Mouse (Mus musculus) urinary bladder, postnatal 14 days (tissue): ENCODE results near the gene C87436.

Experiments
- DNase-seq: peaks from one replicate; pipeline ENCODE4 v3.0.0; 2021; ENCODE audit warnings: low spot score

The C87436 gene

DNA sequence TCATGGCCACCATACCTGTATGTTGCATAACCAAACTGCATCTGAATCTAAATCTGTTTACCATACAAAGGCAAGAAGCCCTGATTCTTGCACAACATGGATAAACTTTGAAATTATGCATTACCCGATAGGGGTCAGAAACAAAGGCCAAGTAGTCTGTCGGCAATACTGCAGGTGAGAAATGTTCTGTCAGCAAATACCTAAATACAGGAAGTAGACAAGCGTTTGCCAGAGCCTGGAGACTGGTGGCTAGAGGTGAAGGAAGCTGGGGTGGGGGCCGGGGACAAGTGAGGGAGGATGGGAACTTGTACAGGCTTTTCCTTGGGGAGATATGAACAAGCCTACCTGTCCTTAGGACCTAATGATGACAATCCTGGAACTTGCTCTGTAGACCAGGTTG lies 72.8 kb downstream of the C87436 start:
- DNase-seq, result no peak

DNA sequence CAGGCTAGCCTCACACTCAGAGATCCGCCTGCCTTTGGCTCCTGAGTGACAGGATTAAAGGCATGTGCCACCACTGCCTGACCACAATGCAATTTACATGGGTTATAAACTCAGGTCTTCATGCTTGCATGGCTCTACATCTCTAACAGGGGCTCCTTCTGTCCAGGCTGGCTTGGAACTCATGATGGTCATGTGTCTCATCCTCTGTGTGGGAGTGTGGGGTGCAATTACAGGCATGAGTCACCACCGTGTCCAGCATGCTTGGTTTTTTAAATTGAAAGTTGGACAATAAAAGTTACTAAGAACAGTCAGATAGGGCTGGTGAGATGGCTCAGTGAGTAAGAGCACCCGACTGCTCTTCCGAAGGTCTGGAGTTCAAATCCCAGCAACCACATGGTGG lies 75.1 kb downstream of the C87436 start:
- DNase-seq, result no peak

DNA sequence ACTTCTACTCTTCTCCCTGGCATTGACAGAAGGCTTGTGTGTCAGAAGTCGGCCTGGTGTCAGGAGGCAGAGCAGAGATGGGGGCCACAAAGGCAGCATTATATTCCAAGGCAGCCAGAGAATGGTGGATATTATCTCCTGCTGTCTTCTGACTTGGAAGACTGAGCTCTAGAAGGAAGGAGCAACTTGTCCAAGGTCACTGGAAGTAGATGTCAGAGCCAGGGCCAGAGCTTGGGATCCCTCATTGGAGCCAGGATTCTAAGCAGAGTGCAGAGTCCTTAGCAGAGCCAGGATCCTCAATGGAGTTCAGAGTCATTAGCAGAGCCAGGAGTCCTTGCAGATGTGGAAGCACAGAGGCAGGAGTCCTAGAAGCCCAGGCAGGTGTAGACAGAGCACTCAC lies 77.8 kb downstream of the C87436 start:
- no peak for DNase-seq

DNA sequence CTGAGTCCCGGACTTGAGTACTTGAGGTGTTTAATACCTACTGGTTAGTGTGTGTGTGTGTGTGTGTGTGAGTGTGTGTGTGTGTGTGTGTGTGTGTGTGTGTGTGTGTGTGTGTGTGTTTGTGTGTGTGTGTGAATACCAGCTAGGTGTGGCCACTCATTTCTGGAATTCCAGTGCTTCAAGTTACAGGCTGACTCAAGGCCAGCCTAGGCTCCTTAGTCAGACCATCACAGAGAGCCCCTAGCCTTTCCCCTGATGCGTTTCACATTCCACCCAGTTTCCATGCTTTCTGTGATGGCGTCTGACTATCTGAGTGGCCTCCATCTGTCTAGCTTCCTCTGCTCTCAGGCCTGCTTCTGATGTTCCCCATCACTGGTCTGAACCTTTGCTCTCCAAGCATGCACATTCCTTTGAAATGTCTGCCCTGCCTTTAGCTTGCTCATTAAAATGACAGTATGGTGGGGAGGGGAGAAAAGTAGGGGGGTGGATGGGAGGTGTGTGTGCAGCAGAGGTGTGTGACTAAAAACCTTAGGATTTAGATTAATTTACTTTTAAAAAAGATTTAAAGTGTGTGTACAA lies 81.7 kb downstream of the C87436 start:
- no peak for DNase-seq

DNA sequence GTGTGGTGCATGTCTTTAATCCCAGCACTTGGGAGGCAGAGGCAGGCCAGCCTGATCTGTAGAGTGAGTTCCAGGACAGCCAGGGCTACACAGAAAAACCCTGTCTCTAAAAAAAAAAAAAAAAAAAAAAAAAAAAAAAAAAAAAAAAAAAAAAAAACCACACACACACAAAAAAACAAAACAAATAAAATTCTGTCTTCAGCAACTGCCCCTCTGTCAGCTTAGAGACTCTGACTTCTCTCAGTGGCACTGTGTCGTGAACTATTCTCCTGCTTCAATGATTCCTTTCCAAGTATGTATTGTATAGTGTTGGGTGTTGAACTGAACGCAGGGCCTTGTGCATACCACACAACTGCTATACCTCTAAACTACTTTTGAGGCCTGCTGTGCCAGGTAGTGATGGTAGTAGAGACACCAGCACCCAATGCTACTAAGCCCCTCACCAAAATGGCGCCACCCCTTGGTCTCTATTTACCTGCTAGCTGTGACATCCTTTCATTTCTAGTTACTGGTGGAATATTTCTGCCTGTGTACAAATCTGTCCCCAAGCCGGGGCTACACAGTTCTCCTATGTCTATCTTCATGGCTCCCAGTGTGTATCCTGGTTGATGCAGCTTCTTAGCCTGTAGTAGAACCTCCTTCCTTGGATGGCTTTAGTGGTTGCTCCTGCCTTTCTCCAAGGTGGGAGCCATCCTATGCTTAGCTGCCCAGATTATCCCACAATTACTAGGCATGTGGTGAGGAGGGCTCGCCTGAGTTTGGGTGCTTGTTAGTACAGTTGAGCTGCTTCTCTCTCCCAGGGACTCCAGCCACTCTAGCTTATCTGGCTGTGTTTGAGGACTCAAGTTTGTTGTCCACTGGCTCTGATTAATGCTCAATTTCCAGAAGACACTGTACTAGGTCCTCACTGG lies 84.1 kb downstream of the C87436 start:
- DNase-seq, result no peak
